Mouse (Mus musculus) heart, adult 18-20 months (tissue): ENCODE data around the gene Zfp141. TPM values are rescaled to one million over a fixed set of nuclear protein-coding genes. Genes with fewer than 3 reads are reported as not detected.

Experiments used
- DNase-seq, 2 experiments: peaks; one replicate each; pipeline ENCODE4 v3.0.0; 2021 to 2022; ENCODE audit warnings: mixed read lengths in 1 of 2
- long read RNA-seq, 2 experiments: library from polyadenylated mRNA; stranded (forward); transcript quantifications; one replicate each; pipeline ENCODE4 v2.0.0; 2021
- total RNA-seq, 2 experiments: library from RNA; stranded (reverse); gene quantifications; 2 replicates each; pipeline ENCODE4 v1.2.3; 2021

Gene Zfp141
- 1 to 10 TPM; 3.7 TPM for total RNA-seq
- long read RNA-seq, experiment 1, partial matches to known transcripts = 1 of 3 reads
- long read RNA-seq, experiment 1, other reads (novel, unspliced or antisense) = 2 of 3 reads
- long read RNA-seq, experiment 2, partial matches to known transcripts = 0 of 1 reads
- long read RNA-seq, experiment 2, other reads (novel, unspliced or antisense) = 1 of 1 reads

GRCm38 (mm10) chr7:42505588-42505987, at the start of gene Zfp141:
TSS of gene Zfp141 (minus strand) at chr7:42505740.
- peak; percentile 87 to 91 for DNase-seq

GRCm38 (mm10) chr7:42551766-42552165, 46.2 kb upstream of the Zfp141 start:
- no peak for DNase-seq

GRCm38 (mm10) chr7:42505186-42505585, 354 bp downstream of the Zfp141 start:
- no peak for DNase-seq

GRCm38 (mm10) chr7:42498248-42498647, 7.3 kb downstream of the Zfp141 start:
- no peak for DNase-seq

- DNase-seq = no peak
Measured at GRCm38 (mm10) chr7:42497356-42497755, 8.2 kb downstream of the Zfp141 start.

- no peak for DNase-seq
Measured at GRCm38 (mm10) chr7:42496202-42496601, 9.3 kb downstream of the Zfp141 start.

- no peak for DNase-seq
Measured at GRCm38 (mm10) chr7:42490859-42491258, 14.7 kb downstream of the Zfp141 start.

- DNase-seq = no peak
Measured at GRCm38 (mm10) chr7:42490358-42490757, 15.2 kb downstream of the Zfp141 start.

GRCm38 (mm10) chr7:42454640-42455039, 50.9 kb downstream of the Zfp141 start:
- DNase-seq = no peak

GRCm38 (mm10) chr7:42450618-42451017, 54.9 kb downstream of the Zfp141 start:
- peak; percentile 9 to 22 for DNase-seq

GRCm38 (mm10) chr7:42447850-42448249, 57.7 kb downstream of the Zfp141 start, which contains the start of gene 4933421I07Rik:
TSS of gene 4933421I07Rik (minus strand) at chr7:42448120.
- no peak for DNase-seq

- DNase-seq = no peak
Measured at GRCm38 (mm10) chr7:42447352-42447751, 58.2 kb downstream of the Zfp141 start.

Other genes starting within 250 kb of the Zfp141 start
- gene Vmn2r61, start 245.7 kb downstream of the Zfp141 start, total RNA-seq = not detected
- gene 4933421I07Rik, start 57.6 kb downstream of the Zfp141 start, total RNA-seq = not detected
- gene Gm21028, start 72.8 kb upstream of the Zfp141 start, total RNA-seq = not detected
- 1 to 10 TPM in 1 of 2 experiments, under 1 TPM in 1; 0.72 to 1.1 TPM for gene Zfp977, start 86.8 kb upstream of the Zfp141 start, total RNA-seq
- gene Zfp976, start 136.8 kb upstream of the Zfp141 start, total RNA-seq = 1 to 10 TPM; 2.3 to 2.8 TPM
- 1 to 10 TPM; 4.0 to 4.2 TPM for gene Zfp975, start 187.0 kb upstream of the Zfp141 start, total RNA-seq
- not detected for gene Gm17067, start 221.3 kb upstream of the Zfp141 start, total RNA-seq